Mouse (Mus musculus) heart, adult 18-20 months (tissue): ENCODE measurements at regions not wholly inside any gene's neighbourhood (a gene's known extent, or its start where the extent isn't known, plus 50 kb on each side); places are given as distances from the start of the nearest gene placed in this dataset.

Experiments used
- DNase-seq, 2 experiments: peaks; one replicate each; pipeline ENCODE4 v3.0.0; 2021 to 2022; ENCODE audit warnings: mixed read lengths in 1 of 2

- DNase-seq, result no peak
These were observed 69.5 kb downstream of the Ephb3 start for GRCm38 (mm10) chr16:21274012-21274528.

- no peak for DNase-seq
These were observed 73.3 kb downstream of the Ephb3 start for GRCm38 (mm10) chr16:21277789-21278342.

GRCm38 (mm10) chr16:21278387-21278786, 73.8 kb downstream of the Ephb3 start:
- DNase-seq, result no peak

- DNase-seq, result no peak
These were observed 75.7 kb downstream of the Ephb3 start for GRCm38 (mm10) chr16:21280200-21280627.

GRCm38 (mm10) chr16:21281958-21282730, 77.6 kb downstream of the Ephb3 start:
- DNase-seq, result no peak

GRCm38 (mm10) chr16:21286099-21286498, 81.5 kb downstream of the Ephb3 start:
- no peak for DNase-seq

- peak; percentile 36 to 76 for DNase-seq
These were observed 85.0 kb downstream of the Ephb3 start for GRCm38 (mm10) chr16:21289528-21289927.

GRCm38 (mm10) chr16:21293010-21293409, 88.5 kb downstream of the Ephb3 start:
- DNase-seq, result no peak

GRCm38 (mm10) chr16:21293569-21293968, 89.0 kb downstream of the Ephb3 start:
- peak; percentile 11 to 25 for DNase-seq

DNA sequence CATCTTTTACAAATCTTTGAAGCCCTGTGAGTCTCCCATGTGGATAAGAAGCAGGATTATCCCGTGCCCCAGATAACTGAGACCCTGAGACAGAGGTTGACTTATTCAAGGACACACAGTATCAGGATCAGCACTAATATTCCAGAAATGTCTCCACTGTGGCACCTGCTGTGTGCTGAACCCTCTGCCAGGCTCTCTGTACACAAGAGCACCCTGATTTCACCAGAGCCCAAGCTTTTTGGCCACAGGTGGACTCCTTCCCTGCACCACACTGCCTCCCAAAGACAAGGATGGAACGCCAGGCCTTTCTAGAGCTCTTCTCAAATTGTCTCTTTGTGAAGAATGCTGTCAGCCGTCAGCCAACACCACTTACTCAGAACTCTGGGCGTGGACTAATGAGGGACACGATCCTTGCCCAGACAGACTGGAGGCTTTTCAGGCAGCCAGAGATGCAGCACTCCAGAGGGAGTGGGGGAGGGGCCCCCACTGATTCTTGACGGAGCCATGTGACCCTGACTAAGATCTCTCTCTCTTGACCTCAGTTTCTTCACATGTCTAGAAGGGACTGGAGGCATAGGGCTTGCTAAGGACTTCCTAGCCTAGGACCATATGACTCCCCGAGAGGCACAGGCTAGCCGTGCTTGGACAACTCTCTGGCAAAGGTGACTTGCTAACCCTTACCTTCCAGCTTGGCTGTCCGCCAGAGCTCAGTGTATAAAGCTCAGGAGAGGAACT, 90.3 kb downstream of the Ephb3 start:
- peak; percentile 78 to 86 for DNase-seq

DNA sequence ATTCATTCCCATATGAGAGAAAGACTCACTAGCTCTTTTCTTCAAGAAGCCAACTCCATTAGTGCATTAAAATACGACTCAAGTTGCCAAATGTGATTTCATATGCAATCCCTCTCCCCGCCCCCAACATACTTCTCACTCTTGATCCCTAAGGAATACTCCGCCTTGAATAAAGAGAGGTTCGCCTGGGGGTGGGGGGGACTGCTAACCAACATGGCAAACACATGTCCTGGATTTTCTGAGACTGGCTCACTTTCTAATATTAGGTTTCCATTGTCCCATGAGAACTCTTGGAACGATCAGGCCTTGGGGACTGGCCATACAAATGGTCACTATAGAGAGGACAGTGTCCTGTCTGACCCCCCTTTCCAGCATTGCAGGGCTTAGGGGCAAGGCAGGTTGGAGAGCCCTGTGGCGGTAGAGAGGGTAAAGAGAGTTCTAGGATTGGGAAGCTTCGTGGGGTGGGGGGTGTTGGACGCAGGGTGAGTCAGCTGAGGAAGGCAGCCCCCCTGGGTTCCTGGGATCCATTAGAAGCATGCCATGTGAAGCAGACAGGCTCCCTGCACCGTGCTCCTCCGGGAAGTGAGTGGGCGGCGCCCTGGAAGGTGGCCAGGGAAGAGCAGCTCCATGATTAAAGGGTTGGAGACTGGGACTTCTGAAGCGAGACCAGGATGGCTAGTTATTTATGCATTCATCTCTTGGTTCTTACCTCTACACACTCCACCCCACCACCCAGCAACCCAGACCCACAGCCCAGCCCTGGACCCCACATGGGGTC, 91.6 kb downstream of the Ephb3 start:
- DNase-seq, result peak; percentile 45 to 47

- no peak for DNase-seq
These were observed 92.2 kb downstream of the Ephb3 start for GRCm38 (mm10) chr16:21296786-21297185.

DNA sequence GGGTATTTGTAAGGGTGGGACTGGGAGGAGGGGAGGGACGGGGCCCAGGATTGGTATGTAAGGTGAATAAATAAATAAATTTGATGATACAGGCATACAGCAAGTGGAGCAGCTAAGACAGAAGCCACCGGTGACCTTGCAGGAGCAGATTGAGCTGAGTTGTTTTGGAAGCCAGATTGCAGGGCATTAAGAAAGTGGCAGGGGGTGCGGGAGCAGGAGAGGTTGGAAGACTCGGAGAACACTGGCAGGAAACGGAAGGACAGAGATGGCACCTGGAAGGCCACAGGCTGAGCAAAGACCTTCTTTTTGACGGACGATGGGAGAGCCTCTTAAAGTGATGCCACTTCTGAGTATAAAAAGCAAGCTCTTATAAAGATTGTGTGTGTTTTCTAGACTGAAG, 94.3 kb downstream of the Ephb3 start:
- no peak for DNase-seq

- no peak for DNase-seq
These were observed 101.3 kb downstream of the Ephb3 start for GRCm38 (mm10) chr16:21305859-21306258.

DNA sequence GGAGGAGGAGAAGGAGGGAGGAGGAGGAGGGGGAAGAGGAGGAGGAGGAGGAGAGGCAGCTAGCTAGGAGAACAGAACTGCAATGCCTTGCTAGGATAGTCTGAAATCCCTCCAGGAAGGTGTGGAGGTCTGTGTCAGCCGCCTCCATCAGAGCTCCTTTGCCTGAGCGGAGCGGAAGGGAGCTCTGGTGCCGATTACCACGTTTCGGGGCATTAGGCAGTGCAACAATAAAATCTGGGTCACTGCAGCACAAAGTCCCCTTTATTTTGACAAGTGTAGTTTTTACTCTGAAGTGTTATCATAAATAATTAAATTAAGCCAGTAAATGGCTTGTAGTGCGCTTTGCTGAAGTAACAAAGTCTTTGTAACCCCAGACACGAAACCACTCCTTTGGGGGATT, 104.0 kb downstream of the Ephb3 start:
- DNase-seq, result no peak

GRCm38 (mm10) chr16:21310636-21311615, 106.4 kb downstream of the Ephb3 start:
- peak; percentile 81 to 83 for DNase-seq

GRCm38 (mm10) chr16:21311781-21312180, 107.2 kb downstream of the Ephb3 start:
- DNase-seq, result no peak

DNA sequence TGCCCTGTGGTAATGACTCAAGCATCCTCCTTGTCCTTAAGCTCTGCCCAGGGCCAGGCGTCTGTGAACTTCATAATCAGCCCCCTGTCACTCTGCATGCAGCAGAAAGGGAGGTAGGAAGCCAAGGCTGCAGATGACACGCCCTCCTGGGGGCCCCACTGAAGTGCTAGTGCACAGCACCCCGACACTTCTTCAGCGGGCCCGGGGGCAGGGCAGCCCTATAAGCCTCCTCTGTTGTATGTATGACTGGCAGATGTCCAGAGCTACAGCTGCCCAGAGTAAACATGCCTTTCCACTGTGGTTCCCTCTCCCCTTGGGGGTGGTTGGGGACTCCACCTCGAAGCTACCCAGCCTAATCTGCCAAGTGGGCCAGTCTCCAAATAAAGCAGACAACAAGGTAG, 107.2 kb upstream of the Vps8 start:
- DNase-seq, result no peak

DNA sequence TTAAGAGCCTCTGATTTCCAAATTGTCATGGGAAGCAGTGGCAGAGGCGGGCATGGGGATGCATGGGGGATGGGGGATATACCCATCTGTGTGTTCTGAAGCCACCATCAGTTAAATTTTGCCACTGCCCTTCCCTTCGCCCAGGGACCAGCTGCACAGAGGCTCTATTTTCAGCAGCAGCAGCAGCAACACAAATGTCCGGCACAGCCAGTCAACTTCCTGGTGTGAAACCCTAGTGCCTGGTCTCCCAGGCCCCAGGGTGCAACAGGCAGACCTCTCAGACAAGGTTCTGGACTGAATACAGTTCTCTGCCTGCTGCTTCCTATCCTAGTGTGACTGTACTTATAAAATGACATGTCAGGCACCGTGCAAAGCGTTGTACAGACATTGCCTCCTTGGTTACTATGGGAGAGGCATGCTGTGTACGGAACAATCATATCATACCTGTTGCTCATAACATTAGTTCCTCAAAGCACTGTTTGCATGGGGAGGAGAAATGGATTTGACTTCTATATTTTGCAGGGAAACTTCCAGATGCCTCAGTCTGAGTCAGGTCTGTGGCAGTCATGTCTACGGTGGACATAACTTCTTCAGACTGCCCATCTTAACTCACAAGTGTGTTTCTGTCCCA, 104.8 kb upstream of the Vps8 start:
- no peak for DNase-seq

DNA sequence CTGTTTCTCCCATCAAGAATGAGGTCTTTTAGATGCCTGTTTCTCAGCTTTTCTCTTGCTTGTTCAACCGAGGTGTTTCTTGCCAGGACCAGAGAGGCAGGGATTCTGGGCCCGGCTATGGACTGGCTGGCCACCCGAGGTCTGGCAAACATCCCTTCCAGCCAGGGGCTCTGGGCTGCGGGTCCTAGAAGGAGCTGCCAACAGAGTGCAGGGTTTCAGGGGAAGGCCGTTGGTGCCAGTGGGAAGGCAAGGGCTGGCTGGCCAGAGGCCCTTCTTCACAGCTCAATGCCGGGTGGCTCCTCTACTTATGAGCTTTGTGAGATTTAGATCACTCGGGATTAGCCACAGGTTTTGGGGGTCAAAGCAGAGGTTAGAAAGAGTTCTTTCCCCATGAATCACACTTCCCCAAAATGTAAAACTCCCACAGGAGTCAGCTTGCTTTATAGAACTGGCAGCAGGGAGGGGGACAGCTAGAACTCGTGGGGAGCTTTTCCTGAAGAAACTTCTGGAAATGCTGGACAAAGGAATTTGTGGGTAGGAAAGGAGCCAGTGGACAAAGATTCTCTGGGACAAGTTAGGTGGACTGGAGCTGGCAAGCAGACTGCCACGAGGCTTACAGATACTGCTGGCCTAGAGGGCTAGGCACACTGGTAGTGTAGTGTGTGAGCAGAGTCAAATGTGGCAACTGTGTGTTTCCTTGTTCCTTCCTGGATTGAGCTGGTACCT, 104.1 kb upstream of the Vps8 start:
- no peak for DNase-seq
